Mouse (Mus musculus) layer of hippocampus, adult 2 months (tissue): ENCODE measurements at regions not wholly inside any gene's neighbourhood (a gene's known extent, or its start where the extent isn't known, plus 50 kb on each side); places are given as distances from the start of the nearest gene placed in this dataset.

ENCODE experiments used
- DNase-seq, 2 experiments: peaks; one replicate each; pipeline ENCODE4 v3.0.0; 2022; ENCODE audit warnings: low spot score in 2 of 2
- H3K27ac ChIP-seq: fragments of 200-600 bp; 2 replicates; pipeline ENCODE4 v1.8.1; 2022
- H3K4me3 ChIP-seq: fragments of 200-600 bp; 2 replicates; pipeline ENCODE4 v1.8.1; 2022; ENCODE audit warnings: mild to moderate bottlenecking
- CTCF ChIP-seq: fragments of 200-600 bp; conservative IDR thresholded peaks from 2 replicates; pipeline ENCODE4 v1.8.1; 2022; ENCODE audit warnings: antibody characterized with exemption, mild to moderate bottlenecking, moderate library complexity

GRCm38 (mm10) chr5:46740034-46740582 is 882.7 kb upstream of the Lcorl start:
- no peak for DNase-seq
- TF ChIP-seq CTCF = no peak
- no peak overlapping the region for H3K4me3 ChIP-seq
- H3K27ac ChIP-seq = no peak overlapping the region

GRCm38 (mm10) chr5:46732510-46732909 is 875.1 kb upstream of the Lcorl start:
- TF ChIP-seq CTCF = no peak
- Histone ChIP-seq H3K27ac (no peak overlapping the region), H3K4me3 (no peak overlapping the region)
- no peak for DNase-seq

- H3K4me3 ChIP-seq = no peak overlapping the region
- TF ChIP-seq CTCF = no peak
- no peak overlapping the region for H3K27ac ChIP-seq
- no peak for DNase-seq
Measured at GRCm38 (mm10) chr5:46732025-46732424, 874.6 kb upstream of the Lcorl start.

- TF ChIP-seq CTCF = no peak
- Histone ChIP-seq H3K27ac (no peak overlapping the region), H3K4me3 (no peak overlapping the region)
- no peak for DNase-seq
Measured at GRCm38 (mm10) chr5:46731297-46731696, 873.9 kb upstream of the Lcorl start.

GRCm38 (mm10) chr5:46709596-46709995 is 852.2 kb upstream of the Lcorl start:
- DNase-seq = no peak
- H3K27ac ChIP-seq = no peak overlapping the region
- no peak for TF ChIP-seq CTCF
- H3K4me3 ChIP-seq = no peak overlapping the region

- H3K4me3 ChIP-seq = no peak overlapping the region
- TF ChIP-seq CTCF = no peak
- no peak overlapping the region for H3K27ac ChIP-seq
- DNase-seq = no peak
Measured at GRCm38 (mm10) chr5:46707845-46708244, 850.4 kb upstream of the Lcorl start.

- no peak for TF ChIP-seq CTCF
- DNase-seq = no peak
- Histone ChIP-seq H3K27ac (no peak overlapping the region), H3K4me3 (no peak overlapping the region)
Measured at GRCm38 (mm10) chr5:46707021-46707420, 849.6 kb upstream of the Lcorl start.

- no peak for DNase-seq
- H3K27ac ChIP-seq = no peak overlapping the region
- no peak overlapping the region for H3K4me3 ChIP-seq
- TF ChIP-seq CTCF = no peak
Measured at GRCm38 (mm10) chr5:46678007-46678406, 820.6 kb upstream of the Lcorl start.

GRCm38 (mm10) chr5:46674810-46675502 is 817.5 kb upstream of the Lcorl start:
- no peak overlapping the region for H3K4me3 ChIP-seq
- no peak overlapping the region for H3K27ac ChIP-seq
- no peak for DNase-seq
- TF ChIP-seq CTCF = no peak

GRCm38 (mm10) chr5:46673413-46673812 is 816.0 kb upstream of the Lcorl start:
- no peak overlapping the region for H3K4me3 ChIP-seq
- no peak for TF ChIP-seq CTCF
- DNase-seq = no peak
- H3K27ac ChIP-seq = no peak overlapping the region

- no peak overlapping the region for H3K4me3 ChIP-seq
- no peak for DNase-seq
- no peak for TF ChIP-seq CTCF
- no peak overlapping the region for H3K27ac ChIP-seq
Measured at GRCm38 (mm10) chr5:46670484-46670883, 813.1 kb upstream of the Lcorl start.

- peak in 1 of 2 experiments; percentile 1 for DNase-seq
- no peak overlapping the region for H3K27ac ChIP-seq
- TF ChIP-seq CTCF = no peak
- no peak overlapping the region for H3K4me3 ChIP-seq
Measured at GRCm38 (mm10) chr5:46666250-46666649, 808.8 kb upstream of the Lcorl start.

GRCm38 (mm10) chr5:46657065-46657464 is 799.6 kb upstream of the Lcorl start:
- no peak overlapping the region for H3K27ac ChIP-seq
- DNase-seq = no peak
- no peak for TF ChIP-seq CTCF
- no peak overlapping the region for H3K4me3 ChIP-seq

GRCm38 (mm10) chr5:46654189-46654588 is 796.8 kb upstream of the Lcorl start:
- no peak overlapping the region for H3K4me3 ChIP-seq

More at GRCm38 (mm10) chr5:46654189-46654588, 796.8 kb upstream of the Lcorl start:
- DNase-seq = no peak
- no peak for TF ChIP-seq CTCF
- no peak overlapping the region for H3K27ac ChIP-seq
